Mouse (Mus musculus) lung, postnatal 25 days (tissue): ENCODE measurements around the gene Taf5l.
"Not testable (repeated sequence)": the region's sequence is repeated elsewhere in the genome, so short reads cannot be mapped to it uniquely, and the experiment has no call there.

ENCODE experiments used
- DNase-seq: peaks from one replicate; pipeline ENCODE4 v3.0.0; 2022; ENCODE audit warnings: low spot score

Gene Taf5l

GRCm38 (mm10) chr8:124021237-124022227 lies at the start of gene Taf5l, which contains the start of gene Urb2:
Taf5l (minus strand) TSS chr8:124021397.
Urb2 (plus strand) TSS chr8:124021508.
- DNase-seq: peak; percentile 93

GRCm38 (mm10) chr8:124070363-124071324 lies 49.4 kb upstream of the Taf5l start:
- peak; percentile 57 for DNase-seq

- no peak for DNase-seq
Measured at GRCm38 (mm10) chr8:124067059-124067750, 46.0 kb upstream of the Taf5l start.

GRCm38 (mm10) chr8:124066325-124067058 lies 45.3 kb upstream of the Taf5l start:
- DNase-seq: peak; percentile 50

DNA sequence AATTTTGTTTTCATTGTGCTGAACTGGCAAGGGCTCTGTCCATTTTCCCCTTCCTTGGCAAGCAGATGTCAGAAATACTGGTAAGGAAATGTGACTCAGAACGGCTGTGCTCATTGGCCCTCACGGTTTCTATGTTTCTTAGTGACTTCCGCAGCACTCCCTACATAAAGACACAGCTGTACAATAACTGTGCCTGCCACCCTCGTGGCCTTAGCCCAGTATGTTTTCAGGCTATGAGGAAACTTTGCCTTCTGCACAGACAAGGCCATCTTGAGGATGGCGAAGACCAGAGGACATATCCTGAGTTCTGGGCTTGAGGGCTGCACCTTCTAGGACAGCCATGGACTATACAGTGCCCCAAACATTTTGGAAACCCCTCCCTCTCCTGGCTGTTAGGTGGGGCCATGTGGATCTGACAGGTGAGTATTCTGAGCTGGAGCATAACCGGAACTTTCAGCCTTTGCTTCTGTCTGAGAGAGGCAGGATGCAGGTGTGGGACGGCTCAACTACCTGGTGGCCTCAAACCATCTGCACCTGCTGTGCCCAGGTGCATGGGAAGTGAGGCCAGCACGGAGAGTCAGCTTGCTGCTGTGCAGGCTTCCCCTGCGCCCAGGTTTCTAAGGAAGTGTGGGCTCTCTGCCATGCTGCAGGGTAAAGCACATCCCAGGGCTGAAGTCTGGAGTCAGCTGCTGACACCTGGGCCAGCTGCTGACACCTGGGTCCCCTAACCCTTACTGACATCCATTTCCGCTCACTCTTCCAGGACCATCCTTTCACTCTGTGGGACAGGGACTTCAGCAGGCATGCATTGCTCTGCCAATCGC lies 35.8 kb upstream of the Taf5l start:
- no peak for DNase-seq

DNA sequence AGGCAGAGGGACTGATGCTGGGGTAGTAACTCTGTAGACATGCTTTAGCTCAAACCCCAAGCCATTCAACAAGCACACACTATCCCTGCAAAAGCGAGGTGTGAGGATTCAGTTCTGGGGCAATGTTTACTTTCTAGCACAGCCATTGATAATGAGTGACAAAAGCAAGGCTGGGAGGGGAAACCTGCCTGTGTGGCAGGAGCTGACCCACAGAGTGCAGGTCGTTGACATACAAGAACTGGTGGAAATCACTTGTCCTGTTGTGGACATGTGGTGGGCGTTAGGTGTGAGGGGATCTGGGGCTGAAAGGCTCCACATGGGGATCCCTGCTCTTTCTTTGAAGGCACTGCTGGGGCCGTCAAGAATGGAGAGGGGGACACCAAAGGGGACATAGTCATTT lies 31.4 kb upstream of the Taf5l start:
- DNase-seq: no peak

DNA sequence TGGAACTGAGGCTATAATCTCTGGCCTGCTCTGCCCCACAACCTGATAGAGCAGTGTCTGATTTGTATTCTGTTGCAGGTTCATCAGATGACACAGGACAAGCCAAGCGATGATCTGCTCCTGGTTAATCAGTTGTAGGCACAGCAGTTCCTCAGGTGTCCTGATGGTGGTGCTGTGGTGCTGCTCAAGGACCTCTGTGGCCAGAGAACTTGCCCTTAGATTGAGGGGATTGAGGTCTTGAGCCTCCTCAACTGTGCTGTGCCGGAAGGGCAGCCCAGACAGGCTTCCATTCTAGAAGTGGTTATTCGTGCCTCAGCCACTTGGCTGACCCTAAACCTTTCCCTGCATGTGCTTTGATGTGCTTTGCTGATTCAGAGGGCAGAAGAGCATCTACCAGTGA lies 30.9 kb upstream of the Taf5l start:
- peak; percentile 70 for DNase-seq

- DNase-seq: no peak
Measured at GRCm38 (mm10) chr8:124045856-124046255, 24.7 kb upstream of the Taf5l start.

DNA sequence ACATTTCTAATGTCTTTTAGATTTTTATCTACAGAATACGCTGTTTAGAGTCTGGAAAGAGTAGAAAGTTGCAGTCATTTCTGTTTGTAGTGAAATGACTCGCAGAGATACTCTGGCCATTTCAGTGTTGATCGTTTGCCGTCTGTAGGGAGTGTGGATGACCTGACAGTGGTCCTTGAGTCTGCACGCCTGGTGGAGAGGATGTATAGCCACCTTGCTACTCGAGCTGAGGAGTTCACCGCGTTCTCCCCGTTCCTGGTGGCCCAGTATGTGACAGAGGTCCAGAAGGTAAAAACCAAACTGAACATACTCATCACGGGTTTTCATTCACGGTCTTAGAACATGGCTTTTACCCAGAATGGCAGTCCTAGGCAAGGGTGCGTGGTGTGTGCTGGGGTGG lies 23.7 kb upstream of the Taf5l start:
- DNase-seq: no peak

GRCm38 (mm10) chr8:124044421-124044820 lies 23.2 kb upstream of the Taf5l start:
- no peak for DNase-seq

DNA sequence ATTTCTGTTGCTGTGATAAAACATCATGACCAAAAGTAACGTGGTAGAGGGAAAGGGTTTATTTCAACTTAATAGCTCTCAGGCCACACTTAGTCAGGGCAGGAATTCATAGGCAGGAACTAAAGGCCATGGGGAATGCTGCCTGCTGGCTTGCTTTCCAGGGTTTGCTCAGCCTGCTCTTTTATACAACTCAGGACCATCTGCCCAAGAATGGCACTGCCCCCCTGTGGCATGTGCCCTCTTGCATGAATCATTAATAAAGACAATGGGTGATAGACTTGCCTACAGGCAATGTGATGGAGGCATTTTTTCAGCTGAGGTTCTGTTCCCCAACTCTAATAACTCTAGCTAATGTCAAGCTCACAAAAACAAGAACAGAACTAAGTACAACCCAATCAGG lies 21.0 kb upstream of the Taf5l start:
- no peak for DNase-seq

DNA sequence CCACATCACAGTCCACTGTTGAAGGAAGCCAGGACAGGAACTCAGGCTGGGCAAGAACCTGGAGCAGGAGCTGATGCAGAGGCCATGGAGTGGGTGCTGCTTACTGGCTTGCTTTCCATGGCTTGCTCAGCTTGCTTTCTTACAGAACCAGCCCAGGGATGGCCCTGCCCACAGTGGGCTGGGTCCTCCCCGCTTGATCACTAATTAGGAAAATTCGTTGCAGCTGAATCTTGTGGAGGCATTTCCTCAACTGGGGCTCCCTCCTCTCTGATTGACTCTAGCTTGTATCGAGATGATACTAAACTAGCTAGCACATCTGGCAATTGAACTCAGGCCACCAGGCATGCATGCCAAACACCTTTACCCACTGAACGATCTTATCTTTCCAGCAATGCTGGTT lies 18.2 kb upstream of the Taf5l start:
- no peak for DNase-seq

- DNase-seq: no peak
Measured at GRCm38 (mm10) chr8:124038121-124038520, 16.9 kb upstream of the Taf5l start.

DNA sequence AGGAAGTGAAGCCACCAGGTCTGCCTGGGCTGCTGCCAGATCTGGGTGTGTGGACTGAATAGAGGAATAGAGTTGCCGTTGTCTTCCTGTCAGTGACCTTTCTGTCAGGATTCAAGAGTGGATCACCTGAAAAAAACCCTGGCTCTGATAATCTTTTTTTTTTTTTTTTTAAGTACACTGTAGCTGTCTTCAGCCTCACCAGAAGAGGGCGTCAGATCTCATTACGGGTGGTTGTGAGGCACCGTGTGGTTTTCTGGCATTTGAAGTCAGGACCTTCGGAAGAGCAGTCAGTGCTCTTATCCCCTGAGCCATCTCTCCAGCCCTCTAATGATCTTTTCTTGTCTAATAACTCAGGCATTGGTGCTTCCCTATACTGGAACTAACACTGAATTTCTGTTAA lies 12.2 kb upstream of the Taf5l start:
- no peak for DNase-seq

GRCm38 (mm10) chr8:124027831-124028230 lies 6.6 kb upstream of the Taf5l start:
- no peak for DNase-seq

GRCm38 (mm10) chr8:124026265-124026664 lies 5.1 kb upstream of the Taf5l start:
- DNase-seq: not testable (repeated sequence)

DNA sequence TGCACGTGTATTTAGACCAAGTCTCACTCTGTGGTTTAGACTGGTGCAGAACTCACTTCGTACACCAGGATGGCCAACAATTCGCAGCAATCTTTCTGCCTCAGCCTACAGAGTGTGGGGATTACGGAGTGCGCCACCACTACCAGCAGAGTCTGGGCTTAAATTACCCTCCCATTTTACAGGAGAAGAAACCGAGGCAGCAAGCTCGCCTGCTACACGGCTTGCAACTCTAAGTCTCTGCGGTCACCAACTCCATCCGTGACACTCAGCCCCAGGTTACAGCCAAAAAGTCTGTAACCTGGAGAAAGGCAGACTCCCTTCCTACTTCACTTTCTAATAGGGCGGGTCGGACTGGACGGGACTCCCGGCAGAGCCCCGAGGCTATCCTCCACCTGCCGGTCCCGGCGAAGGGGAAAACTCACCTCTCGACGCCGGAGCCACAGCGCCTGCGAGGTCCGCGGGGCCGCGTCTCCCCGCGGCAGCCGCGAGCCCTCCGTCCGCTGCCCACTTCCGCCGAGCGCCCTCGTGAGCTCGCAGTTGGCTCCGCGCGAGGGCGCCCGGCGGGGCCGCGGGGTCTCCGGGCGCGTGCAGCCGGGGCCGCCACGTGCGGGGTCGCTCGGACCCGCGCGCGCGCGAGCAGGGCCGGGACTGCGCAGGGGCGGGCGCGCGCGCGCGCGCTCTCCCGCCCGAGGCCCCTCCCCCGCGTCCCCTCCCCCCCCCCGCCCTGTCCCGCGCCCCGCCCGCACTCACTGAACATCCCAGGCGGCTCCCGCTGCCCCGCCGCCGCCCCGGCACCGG lies 559 bp downstream of the Taf5l start:
- peak; percentile 23 for DNase-seq

GRCm38 (mm10) chr8:124019782-124020181 lies 1.4 kb downstream of the Taf5l start:
- DNase-seq: peak; percentile 10

DNA sequence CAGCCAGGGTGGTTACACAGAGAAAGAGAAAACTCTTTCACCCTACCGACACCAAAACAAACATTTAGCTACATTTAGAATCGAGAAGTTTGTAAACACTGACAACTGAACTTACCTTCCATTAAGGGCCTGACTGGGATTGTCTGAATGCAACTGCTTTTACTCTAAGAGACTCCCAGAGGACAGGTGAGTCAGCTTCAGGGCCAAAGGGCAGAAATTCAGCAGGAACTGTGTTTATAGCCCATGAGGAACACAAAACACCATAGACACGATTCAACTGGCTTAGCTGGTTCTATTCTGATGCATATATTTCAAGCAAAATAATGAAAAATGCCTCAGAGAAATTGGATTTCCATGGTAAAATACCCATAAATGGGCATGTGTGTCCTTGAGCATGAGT lies 6.4 kb downstream of the Taf5l start:
- no peak for DNase-seq
